Mouse (Mus musculus) forebrain, embryonic 11.5 days (tissue): ENCODE measurements around the gene Dhrs9. TPM values are rescaled to one million over a fixed set of nuclear protein-coding genes. Genes with fewer than 3 reads are reported as not detected.

Experiments used
- ATAC-seq: fragments of 200-750 bp; cut with Nextera tagmentation; replicated peaks from 2 replicates; pipeline ENCODE4 v1.8.0; 2017; ENCODE audit warnings: moderate TSS enrichment; ENCODE audit not compliant: low FRiP score
- DNase-seq: peaks from one replicate; pipeline ENCODE4 v3.0.0-alpha.2; 2017; ENCODE audit warnings: low spot score
- H3K27ac ChIP-seq: fragments of 300-500 bp; sonication (generic); 2 replicates; pipeline ENCODE4 v1.5.1; 2014; ENCODE audit warnings: low read depth, low read length
- H3K27me3 ChIP-seq: fragments of 300-500 bp; sonication (generic); 2 replicates; pipeline ENCODE4 v1.6.1; 2014; ENCODE audit warnings: mild to moderate bottlenecking, low read length, mixed read lengths; ENCODE audit not compliant: control insufficient read depth, insufficient read depth
- H3K36me3 ChIP-seq: fragments of 300-500 bp; sonication (generic); 2 replicates; pipeline ENCODE4 v1.6.1; 2014; ENCODE audit warnings: mild to moderate bottlenecking, low read length, moderate library complexity, mixed read lengths; ENCODE audit not compliant: control insufficient read depth, insufficient read depth
- H3K4me1 ChIP-seq: fragments of 300-500 bp; sonication (generic); replicated peaks from 2 replicates; pipeline ENCODE4 v1.6.1; 2014; ENCODE audit warnings: low read length, mixed read lengths; ENCODE audit not compliant: control insufficient read depth, insufficient read depth
- H3K4me2 ChIP-seq: fragments of 300-500 bp; sonication (generic); 2 replicates; pipeline ENCODE4 v1.6.1; 2014; ENCODE audit warnings: low read depth, mild to moderate bottlenecking, low read length, moderate library complexity, mixed read lengths; ENCODE audit not compliant: severe bottlenecking
- H3K4me3 ChIP-seq: fragments of 300-500 bp; sonication (generic); 2 replicates; pipeline ENCODE4 v1.5.1; 2014; ENCODE audit warnings: low read depth, low read length
- H3K9ac ChIP-seq: fragments of 300-500 bp; sonication (generic); 2 replicates; pipeline ENCODE4 v1.6.1; 2014; ENCODE audit warnings: low read length
- H3K9me3 ChIP-seq: fragments of 300-500 bp; sonication (generic); 2 replicates; pipeline ENCODE4 v1.6.1; 2016; ENCODE audit warnings: low read length, mixed read lengths; ENCODE audit not compliant: control insufficient read depth
- WGBS: fragments of 180-500 bp; shearing (Covaris S2); extraction: QIAGEN DNeasy Blood & Tissue Kit; methylation state at CpG from one replicate; pipeline ENCODE4 v1.1.7; 2014; 5-methylcytosine and 5-hydroxymethylcytosine counted together
- polyA plus RNA-seq: library from polyadenylated mRNA; unstranded; fragments of >200 nt; fragmentation: Nextera tagmentation; extraction: Ambion mirVana; gene quantifications from 2 replicates; pipeline ENCODE4 v1.2.1, GENCODE M21; 2014

The Dhrs9 gene
- polyA plus RNA-seq, 1 experiment from 2014 or later = not detected

DNA sequence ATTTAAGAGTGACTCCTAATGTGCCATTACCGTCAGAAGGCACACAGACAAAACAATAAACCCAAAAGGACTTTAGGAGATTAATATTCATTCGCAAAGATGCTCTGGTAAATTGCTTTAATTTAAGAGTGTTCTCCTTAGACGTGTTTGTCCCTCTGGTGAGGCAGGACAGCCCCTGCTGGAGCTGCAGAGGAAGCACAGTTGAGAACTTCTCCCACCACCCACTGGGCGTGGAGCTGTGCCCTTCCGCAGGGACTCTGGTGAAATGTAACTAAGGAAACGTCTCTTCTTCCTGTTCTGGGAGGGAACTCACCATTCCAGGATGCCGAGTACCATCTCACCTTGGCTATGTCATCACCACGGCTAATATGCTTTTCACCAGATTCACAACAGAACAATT lies 1.5 kb downstream of the Dhrs9 start:
- no peak for DNase-seq
- Histone ChIP-seq H3K4me1 (no peaks in the 10 kb centered on the region), H3K27ac (no peak overlapping the region), H3K36me3 (no peaks in the 10 kb centered on the region), H3K4me3 (no peak overlapping the region), H3K9me3 (no peaks in the 10 kb centered on the region), H3K9ac (no peak overlapping the region), H3K4me2 (no peak overlapping the region), H3K27me3 (no peaks in the 10 kb centered on the region)
- no peak for ATAC-seq
- 59% methylated on average over 8 of the region's 8 CpGs for WGBS

DNA sequence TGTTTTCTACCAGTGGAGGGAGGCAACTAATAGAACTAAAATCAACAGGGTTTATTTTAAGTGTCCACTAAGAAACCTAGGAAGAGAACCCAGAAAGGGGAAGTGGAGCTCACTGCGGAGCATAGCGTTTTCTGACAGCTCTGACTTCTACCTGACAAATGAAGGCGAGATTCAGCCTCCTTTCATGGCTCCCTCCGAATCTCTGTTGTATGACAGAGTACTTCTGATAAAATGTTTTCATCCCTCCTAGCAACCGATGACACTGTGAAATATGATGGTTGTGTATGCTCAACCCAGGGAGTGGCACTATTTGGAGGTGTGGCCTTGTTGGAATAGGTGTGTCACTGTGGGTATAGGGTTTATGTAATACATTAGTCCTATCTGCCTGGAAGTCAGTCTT lies 2.6 kb downstream of the Dhrs9 start:
- H3K4me2 ChIP-seq = no peak overlapping the region
- WGBS = 91% methylated on average over 5 of the region's 5 CpGs
- no peaks in the 10 kb centered on the region for H3K4me1 ChIP-seq
- ATAC-seq (no peak), DNase-seq (no peak)
- H3K9me3 ChIP-seq = no peaks in the 10 kb centered on the region
- no peaks in the 10 kb centered on the region for H3K36me3 ChIP-seq
- no peak overlapping the region for H3K27ac ChIP-seq
- H3K9ac ChIP-seq = no peak overlapping the region
- no peaks in the 10 kb centered on the region for H3K27me3 ChIP-seq
- no peak overlapping the region for H3K4me3 ChIP-seq

DNA sequence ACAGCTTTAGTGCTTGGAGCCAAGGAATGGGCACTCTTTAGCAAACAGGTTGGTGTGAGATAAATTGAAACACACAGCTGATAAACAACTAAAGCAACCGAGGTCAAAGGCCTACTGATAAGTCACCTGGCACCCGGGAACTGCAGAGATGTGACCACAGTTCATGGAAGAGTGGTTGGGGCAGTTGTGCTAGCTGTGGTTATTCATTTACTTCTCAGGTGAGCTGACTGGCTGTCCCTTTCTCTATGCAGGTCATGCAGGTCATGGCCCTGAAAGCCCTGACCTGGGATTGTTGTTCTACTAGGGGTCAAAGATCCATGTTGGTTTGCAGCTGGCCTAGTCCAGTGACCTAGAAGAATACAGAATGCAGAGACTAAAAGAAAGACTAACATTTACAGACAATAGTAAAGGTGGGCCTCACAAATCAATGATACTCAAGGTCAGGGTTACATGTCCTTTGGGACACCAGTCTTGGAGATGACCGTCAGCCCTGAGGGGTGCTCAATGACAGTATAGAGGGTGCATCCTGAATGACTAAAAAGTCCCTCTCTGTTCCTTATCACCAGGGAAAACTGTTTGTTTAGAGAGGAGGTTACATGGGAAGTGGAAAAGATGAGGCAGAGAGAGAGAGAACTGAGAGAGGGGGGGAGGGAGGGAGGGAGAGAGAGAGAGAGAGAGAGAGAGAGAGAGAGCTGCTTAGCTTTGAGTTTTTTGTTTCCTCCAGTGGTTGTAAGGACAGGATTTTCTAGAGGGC lies 6.0 kb downstream of the Dhrs9 start:
- no peak overlapping the region for H3K9ac ChIP-seq
- no peaks in the 10 kb centered on the region for H3K9me3 ChIP-seq
- no peaks in the 10 kb centered on the region for H3K36me3 ChIP-seq
- no peak overlapping the region for H3K4me2 ChIP-seq
- H3K27me3 ChIP-seq = no peaks in the 10 kb centered on the region
- H3K4me3 ChIP-seq = no peak overlapping the region
- ATAC-seq = no peak
- no peak overlapping the region for H3K27ac ChIP-seq
- WGBS = 83% methylated on average over 3 of the region's 3 CpGs
- no peaks in the 10 kb centered on the region for H3K4me1 ChIP-seq
- no peak for DNase-seq

DNA sequence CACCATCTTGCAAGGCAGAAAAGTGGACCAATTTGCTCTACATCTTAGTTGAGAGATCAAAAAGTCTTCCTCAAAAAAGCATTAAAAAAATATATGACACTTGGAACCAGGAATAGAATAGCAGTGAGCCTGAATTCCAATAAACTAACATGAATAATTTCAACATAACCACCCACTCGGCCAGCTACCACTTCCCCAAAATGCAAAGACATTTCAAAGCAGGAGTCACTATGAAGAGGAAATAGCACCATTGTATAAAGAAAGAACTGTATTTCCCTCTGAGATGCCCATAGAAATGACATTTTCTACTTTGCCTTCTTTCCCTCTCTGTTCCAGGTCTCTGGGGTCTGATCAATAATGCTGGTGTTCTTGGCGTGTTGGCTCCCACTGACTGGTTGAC lies 13.7 kb downstream of the Dhrs9 start:
- Histone ChIP-seq H3K4me1 (no peaks in the 10 kb centered on the region), H3K4me3 (no peak overlapping the region), H3K36me3 (no peaks in the 10 kb centered on the region), H3K27me3 (no peaks in the 10 kb centered on the region), H3K27ac (no peak overlapping the region), H3K9ac (no peak overlapping the region), H3K4me2 (no peak overlapping the region), H3K9me3 (no peaks in the 10 kb centered on the region)
- no peak for DNase-seq
- ATAC-seq = no peak
- 76% methylated on average over 2 of the region's 2 CpGs for WGBS

DNA sequence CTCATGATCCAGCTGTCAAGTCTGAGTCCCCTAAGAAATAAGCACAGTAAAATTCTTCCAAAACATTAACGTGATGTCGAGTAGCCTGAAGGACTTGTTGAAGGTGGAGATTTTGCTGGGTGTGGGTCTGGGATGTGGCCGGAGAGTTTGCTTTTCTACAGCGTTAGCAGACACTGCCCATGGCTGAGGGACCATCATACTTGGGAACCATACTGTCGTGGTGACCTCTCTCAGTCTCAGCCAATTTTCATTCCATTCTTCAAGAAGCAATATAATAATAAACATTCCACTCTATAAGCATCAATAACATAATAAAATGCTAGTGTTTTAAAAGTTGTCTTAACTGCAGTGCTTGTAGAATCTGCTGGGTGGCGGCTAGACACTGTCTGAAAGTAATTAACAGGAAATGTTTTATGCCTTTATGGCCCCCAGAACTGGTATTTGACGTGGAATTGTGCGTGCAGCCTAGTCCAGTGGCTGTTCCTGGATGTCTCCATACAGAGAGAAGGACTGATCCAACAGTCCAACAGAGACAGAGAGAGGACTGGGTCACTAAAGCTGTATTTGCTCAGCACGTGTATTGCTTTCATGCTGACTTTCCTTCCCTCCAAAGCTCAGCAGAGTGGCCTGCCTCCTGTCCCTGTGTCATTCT lies 15.5 kb downstream of the Dhrs9 start:
- no peaks in the 10 kb centered on the region for H3K9me3 ChIP-seq
- ATAC-seq (no peak), DNase-seq (no peak)
- no peak overlapping the region for H3K4me3 ChIP-seq
- no peak overlapping the region for H3K9ac ChIP-seq
- no peaks in the 10 kb centered on the region for H3K27me3 ChIP-seq
- no peak overlapping the region for H3K27ac ChIP-seq
- WGBS = 83% methylated on average over 9 of the region's 9 CpGs
- H3K4me1 ChIP-seq = no peaks in the 10 kb centered on the region
- H3K36me3 ChIP-seq = no peaks in the 10 kb centered on the region
- no peak overlapping the region for H3K4me2 ChIP-seq

DNA sequence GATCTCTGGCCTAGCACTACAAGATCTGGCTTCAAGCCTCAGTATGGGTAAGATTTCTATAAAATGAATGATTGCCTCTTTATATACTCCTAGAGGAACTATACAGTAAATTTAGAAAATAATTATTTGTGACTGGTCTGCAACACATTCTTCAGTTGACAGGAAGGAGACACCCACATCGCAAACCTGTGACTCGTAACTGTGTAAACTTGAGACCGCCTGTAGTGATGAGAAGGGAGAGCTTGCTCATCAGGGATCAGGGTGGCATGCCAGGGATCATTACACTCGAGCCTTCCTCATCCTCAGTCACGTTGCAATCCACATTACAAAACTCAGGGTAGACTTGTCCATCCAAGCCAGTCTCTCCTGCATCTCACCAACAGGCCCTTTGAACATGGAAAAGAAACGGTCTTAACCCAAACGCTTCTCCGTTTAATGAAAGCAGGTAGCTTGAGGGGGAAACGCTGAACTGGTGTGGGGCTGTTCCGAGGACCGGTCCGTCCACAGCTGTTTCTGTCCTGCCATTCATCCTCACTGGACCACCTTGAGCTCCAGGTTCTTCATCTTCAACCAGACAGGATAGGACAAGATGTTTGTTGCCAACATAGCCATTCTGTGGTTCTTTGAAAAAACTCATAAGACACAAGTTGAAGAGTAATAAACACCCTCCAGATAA lies 16.7 kb downstream of the Dhrs9 start:
- H3K4me2 ChIP-seq = no peak overlapping the region
- H3K9ac ChIP-seq = no peak overlapping the region
- H3K4me3 ChIP-seq = no peak overlapping the region
- no peak overlapping the region for H3K27ac ChIP-seq
- DNase-seq (no peak), ATAC-seq (no peak)
- H3K27me3 ChIP-seq = no peaks in the 10 kb centered on the region
- no peaks in the 10 kb centered on the region for H3K9me3 ChIP-seq
- H3K36me3 ChIP-seq = no peaks in the 10 kb centered on the region
- H3K4me1 ChIP-seq = no peaks in the 10 kb centered on the region
- 90% methylated on average over 12 of the region's 12 CpGs for WGBS

DNA sequence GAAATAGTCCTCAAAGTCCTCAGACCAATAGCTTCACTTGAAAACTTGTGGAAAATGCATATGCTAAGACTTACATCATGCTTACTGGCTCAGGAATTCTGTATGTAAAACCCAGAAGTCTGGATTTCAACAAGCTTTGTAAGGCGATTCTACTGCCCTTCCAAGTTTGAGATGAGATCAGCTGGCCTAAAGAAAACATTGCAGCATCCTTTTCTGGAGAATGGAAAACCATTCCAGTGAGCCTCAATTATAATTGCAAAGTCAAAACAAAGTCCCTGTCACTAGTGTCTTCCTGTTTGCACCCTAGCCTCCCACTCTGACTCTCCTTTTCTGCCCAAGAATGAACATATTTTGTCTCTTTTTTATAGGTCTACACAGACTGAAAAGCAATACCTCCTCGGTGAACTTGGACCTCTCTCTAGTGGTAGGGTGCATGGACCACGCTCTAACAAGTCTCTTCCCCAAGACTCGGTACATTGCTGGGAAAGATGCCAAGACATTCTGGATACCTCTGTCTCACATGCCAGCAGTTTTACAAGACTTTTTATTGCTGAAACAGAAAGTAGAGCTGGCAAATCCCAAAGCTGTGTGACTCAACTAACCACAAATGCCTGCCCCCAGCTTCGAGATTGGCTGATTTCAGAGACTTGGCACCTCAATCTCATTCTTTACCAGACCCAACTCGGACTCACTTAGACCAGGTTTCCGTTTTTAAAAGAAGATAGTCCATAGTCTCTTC lies 20.8 kb downstream of the Dhrs9 start:
- no peaks in the 10 kb centered on the region for H3K4me1 ChIP-seq
- H3K36me3 ChIP-seq = no peaks in the 10 kb centered on the region
- no peak overlapping the region for H3K4me3 ChIP-seq
- H3K9ac ChIP-seq = no peak overlapping the region
- no peak for ATAC-seq
- WGBS = 87% methylated on average over 7 of the region's 7 CpGs
- no peak overlapping the region for H3K27ac ChIP-seq
- no peak overlapping the region for H3K4me2 ChIP-seq
- H3K9me3 ChIP-seq = no peaks in the 10 kb centered on the region
- H3K27me3 ChIP-seq = no peaks in the 10 kb centered on the region
- no peak for DNase-seq

DNA sequence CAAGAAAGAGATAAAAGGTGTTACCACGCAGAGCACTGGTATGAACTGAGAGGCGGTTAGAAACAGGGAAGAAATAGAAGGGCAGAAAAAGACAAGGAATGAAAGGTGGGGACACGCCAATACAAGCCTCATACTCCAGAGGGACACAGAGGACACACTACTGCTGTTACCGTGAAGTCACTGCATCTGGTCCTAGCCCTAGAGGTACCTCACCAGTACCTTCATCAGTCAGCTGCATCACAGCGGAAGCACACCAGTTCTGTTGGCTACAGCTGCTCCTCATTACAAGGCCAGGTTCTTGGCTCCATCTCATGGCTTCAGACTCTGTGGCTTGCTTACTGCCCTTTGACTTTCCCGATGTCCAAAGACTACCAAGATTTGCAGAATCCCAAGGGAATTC lies 21.6 kb downstream of the Dhrs9 start:
- DNase-seq (no peak), ATAC-seq (no peak)
- Histone ChIP-seq H3K27me3 (no peaks in the 10 kb centered on the region), H3K9ac (no peak overlapping the region), H3K27ac (no peak overlapping the region), H3K4me1 (no peaks in the 10 kb centered on the region), H3K36me3 (no peaks in the 10 kb centered on the region), H3K9me3 (no peaks in the 10 kb centered on the region), H3K4me2 (no peak overlapping the region), H3K4me3 (no peak overlapping the region)
- WGBS = 96% methylated on average over 6 of the region's 6 CpGs
